Mouse (Mus musculus) left cerebral cortex, adult 9 months (tissue): ENCODE data around the gene Ptcd3.
A peak's percentile ranks its signal among the peaks of the same experiment; 100 is the strongest.
"Not testable (repeated sequence)": the region's sequence is repeated elsewhere in the genome, so short reads cannot be mapped to it uniquely, and the experiment has no call there.

Experiments
- DNase-seq, 2 experiments: peaks; one replicate each; pipeline ENCODE4 v3.0.0; 2022; ENCODE audit warnings: low spot score in 2 of 2

Gene Ptcd3

GRCm38 (mm10) chr6:71871396-71871795 lies 37.2 kb downstream of the Ptcd3 start:
- no peak for DNase-seq

GRCm38 (mm10) chr6:71868809-71869208 lies 39.7 kb downstream of the Ptcd3 start:
- DNase-seq: no peak

- DNase-seq: no peak
Observed at GRCm38 (mm10) chr6:71867751-71868150, 40.8 kb downstream of the Ptcd3 start.

GRCm38 (mm10) chr6:71846906-71847305 lies 61.6 kb downstream of the Ptcd3 start:
- not testable (repeated sequence) for DNase-seq

- no peak for DNase-seq
Observed at GRCm38 (mm10) chr6:71840597-71841290, 67.8 kb downstream of the Ptcd3 start.

GRCm38 (mm10) chr6:71839815-71840214 lies 68.7 kb downstream of the Ptcd3 start:
- no peak for DNase-seq

- no peak for DNase-seq
Observed at GRCm38 (mm10) chr6:71836811-71837210, 71.7 kb downstream of the Ptcd3 start.

- DNase-seq: peak; percentile 95 to 99
Observed at GRCm38 (mm10) chr6:71831581-71831960, 77.0 kb downstream of the Ptcd3 start.

- peak; percentile 94 to 97 for DNase-seq
Observed at GRCm38 (mm10) chr6:71830690-71831580, 77.6 kb downstream of the Ptcd3 start, which contains the start of gene Immt. Gene Immt (plus strand): TSS chr6:71831331.
